Mouse (Mus musculus) left cerebral cortex, postnatal 4 days (tissue): Measurements from ENCODE around the gene Hacd2. TPM values are rescaled to one million over a fixed set of nuclear protein-coding genes. Genes with fewer than 3 reads are reported as not detected.

Experiments
- DNase-seq: peaks from one replicate; pipeline ENCODE4 v3.0.0-alpha.2; 2022
- intact Hi-C: fragments of 180-260 bp; cut with DNase I; formaldehyde crosslinking; loops from one replicate; pipeline ENCODE4 v1.15.1; 2025
- total RNA-seq, 2 experiments: library from RNA; stranded (reverse); gene quantifications; 2 replicates each; pipeline ENCODE4 v1.2.3; 2021

Gene Hacd2
- total RNA-seq, 2 experiments from 2014 or later, result 19.9 to 23.3 TPM

DNA sequence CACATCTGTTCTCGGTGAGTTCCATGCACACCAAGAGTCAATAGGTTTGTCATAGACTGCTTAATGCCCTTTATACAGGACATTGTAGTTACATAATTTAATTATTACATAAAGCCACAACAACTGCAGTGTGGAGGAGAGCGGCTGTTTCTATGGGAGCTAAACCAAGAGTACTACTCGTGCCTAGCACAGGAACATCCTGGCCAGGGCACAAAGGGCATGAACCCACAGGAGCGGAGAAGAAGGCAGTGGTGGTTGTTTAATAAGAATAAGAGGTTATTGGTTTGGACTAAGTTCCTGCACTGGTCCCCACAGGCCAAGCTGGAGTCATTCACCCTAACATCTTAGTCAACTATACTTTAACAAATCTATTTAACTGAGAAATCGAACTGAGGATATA is 16.0 kb upstream of the Hacd2 start:
- intact Hi-C loops, result no loop called here
- no peak for DNase-seq

DNA sequence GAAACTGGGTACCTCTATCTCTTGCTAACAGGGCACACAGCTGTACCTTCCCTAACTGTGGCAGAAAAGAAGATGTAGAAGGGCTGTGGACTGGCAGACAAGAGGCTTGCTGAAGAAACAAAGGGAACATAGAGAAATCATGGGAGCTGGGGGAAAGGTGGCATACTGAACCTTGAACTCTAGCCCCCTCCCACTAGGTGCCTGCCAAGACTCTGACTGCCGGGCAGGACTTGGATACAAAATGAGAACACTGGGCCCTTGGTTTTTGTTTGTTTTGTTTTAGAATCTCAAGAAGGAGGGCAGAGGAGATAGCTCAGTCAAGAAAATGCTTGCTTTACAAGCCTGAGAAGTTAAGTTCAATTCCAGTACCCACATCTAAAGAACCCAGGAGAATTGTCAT is 14.9 kb upstream of the Hacd2 start:
- no peak for DNase-seq
- intact Hi-C loops, result no loop called here

DNA sequence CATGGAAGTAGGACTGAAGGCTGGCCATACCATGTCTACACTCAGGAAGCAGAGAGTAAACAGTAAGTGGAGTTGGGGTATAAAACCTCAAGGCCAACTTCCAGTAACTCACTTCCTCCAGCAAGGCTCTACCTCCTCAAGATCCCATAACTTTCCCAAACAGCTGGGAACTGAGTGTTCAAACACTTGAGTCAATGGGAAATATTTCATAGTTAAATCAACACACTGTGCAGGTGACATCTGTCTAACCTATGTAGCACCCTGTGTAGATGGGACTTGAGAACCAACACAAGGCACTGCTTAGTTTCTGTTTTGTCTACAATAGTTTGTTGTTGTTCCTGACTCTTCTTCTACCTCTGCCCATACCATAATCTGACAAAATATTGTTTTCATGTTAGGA is 13.8 kb upstream of the Hacd2 start:
- intact Hi-C loops, result no loop called here
- no peak for DNase-seq

DNA sequence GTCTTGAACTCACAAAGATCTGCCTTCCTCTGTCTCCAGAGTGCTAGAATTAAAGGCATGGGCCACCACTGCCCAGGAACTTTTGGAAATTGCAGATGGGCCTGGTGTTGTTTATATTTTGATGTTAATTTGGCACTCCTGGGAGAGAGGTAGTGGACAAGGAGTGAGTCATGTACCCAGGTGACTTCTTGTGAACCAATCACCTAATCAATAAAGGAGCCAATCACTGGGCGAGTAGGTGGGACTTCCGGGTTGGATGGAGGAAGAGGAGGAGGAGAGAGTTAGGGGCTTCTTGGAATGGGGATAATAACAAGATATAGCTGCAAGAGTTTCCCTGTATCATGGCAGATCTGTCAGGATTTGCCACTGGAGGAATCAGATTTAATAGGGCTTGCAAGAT is 8.7 kb upstream of the Hacd2 start:
- no peak for DNase-seq
- intact Hi-C loops, result no loop called here

DNA sequence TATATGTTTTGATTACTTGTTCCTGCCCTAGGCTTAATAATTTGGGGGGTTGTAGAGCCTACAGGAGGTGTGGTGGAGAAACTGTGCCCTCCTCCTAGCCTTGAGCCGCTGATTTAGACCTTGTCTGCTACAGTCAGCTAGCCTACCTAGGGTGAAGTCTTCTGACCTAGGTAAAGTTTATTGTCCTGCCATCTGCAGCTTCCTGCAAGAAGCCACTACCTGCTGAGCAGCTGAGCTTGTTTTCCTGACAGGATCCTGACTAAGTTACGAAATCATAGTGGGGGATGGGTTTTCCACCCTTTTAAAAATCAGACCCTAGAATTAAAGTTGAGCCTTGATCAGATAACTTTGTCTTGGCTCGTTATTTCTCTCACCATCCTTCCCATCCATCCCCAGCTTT is 5.7 kb upstream of the Hacd2 start:
- no peak for DNase-seq
- intact Hi-C loops, result no loop called here

DNA sequence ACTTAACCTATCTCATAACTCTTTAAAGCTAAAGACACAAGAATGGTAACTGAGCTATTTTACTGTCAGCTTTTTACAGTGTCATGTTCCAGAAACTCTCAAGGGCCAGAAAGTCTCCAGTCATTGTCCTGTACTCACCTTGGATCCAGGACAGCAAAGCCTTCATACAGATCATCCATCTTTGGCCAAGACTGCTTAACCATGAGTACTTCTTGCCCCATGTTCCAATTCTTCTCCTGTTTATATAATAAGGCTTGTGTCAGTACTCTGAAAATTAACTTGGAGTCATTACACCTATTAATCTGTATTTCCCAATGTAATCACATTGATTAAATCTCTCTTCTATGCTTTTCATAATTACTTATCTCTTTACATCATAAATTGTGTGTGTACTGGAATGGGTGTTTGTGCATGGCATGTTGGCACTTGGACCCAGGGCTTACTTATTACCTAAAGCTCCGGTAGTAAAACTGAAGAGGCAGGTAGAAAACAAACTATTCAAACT is 3.7 kb upstream of the Hacd2 start:
- no peak for DNase-seq
- intact Hi-C loops, result no loop called here

DNA sequence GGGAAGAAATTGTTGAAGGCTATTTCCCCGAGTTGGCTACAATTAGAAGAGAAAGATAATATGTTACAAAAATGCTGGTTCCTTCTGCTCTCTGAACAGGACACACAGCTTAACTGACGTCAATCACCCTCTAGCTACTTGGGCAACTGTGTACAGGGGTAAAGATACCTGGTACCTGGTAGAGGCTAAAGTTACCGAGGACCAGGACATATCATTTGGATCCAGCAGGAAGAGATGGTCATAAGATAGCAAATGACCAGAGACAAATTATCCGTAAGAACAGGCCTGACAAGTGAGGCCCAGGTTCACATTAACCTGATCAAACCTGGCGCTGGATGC is 356 bp upstream of the Hacd2 start:
- no peak for DNase-seq
- intact Hi-C loops, result no loop called here

DNA sequence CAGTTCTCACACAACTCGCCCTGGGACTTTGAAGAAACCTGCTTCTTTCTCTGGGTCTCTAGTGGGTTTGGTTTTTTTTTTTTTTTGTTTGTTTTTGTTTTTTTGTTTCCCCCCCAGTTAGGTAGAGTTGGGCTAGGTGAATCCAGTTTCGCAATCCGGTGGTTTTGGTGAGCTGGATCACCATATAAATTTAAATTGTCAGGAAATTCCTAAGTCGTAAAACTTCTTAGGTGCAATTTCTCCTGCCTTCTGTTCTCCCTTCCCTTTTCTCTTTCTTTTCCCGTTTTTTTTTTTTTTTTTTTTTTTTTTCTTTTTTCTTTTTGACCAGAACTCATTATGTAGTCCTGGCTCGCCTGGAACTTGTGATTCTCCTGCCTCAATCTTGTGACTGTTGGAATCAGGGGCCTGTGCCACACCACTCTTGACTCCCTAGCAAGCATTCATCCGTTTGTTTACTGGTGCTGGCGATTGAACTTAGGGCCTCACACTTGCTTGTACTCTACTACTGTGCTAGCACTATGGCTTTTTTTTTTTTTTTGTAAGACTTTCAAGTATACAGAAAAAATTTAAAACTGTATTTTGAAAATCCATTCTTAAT is 1.0 kb downstream of the Hacd2 start:
- intact Hi-C loops, result no loop called here

DNA sequence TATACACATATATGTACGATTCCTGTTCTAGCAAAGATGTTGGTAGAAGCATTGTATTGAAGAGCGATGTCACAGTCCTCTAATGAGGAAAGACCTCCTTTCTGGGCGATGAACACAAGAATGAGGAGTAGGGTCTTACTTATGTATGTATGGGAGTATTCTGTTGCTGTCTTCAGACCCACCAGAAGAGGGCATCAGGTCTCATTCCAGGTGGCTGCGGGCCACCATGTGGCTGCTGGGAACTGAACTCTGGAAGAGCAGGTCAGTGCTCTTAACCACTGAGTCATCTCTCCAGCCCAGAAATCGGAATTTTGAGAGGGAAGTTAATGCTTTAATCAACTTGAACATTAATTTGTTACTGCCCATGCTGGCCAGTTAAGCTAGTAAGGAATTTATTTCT is 2.1 kb downstream of the Hacd2 start:
- intact Hi-C loops, result no loop called here
- no peak for DNase-seq

More for the DNA sequence above, 1.0 kb downstream of the Hacd2 start:
- DNase-seq, result no peak

DNA sequence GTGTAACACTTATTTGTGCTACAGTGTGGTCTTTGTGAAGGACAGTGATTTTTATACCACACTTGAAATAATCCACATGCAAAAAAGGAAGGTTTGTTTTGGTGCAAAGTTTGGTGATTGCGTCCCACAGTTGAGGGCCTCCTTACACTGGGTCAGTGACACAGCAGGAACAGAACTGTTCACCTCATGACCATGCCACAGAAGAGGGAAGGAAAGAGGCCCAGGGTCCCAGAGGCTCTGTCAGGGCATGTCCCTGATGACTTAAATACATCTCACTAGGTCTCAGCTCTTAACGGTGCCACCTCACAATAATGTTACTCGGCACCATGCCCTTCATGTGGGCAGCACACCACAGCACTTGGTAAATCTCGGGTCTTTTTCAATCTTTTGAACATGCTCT is 3.1 kb downstream of the Hacd2 start:
- intact Hi-C loops, result no loop called here
- no peak for DNase-seq

DNA sequence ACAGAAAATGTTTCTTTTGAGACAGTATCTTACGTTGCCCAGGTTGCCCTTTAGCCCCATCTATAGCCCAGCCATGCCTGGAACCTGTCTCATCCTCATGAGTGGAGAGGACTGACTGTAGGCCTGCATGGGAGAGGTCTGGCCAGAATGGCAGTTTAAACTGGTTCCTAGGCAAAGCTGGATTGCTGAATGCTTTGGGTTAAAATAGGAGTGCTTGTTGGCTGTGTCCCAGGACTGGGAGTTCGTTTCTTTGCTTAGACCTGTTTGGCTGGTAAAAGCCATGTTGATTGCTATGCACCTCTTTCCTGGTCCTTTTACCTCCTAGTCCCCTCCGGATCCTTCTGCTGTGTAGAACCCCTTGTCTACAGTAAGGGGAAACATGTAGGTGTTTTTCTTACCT is 11.0 kb downstream of the Hacd2 start:
- intact Hi-C loops, result no loop called here
- DNase-seq, result no peak

DNA sequence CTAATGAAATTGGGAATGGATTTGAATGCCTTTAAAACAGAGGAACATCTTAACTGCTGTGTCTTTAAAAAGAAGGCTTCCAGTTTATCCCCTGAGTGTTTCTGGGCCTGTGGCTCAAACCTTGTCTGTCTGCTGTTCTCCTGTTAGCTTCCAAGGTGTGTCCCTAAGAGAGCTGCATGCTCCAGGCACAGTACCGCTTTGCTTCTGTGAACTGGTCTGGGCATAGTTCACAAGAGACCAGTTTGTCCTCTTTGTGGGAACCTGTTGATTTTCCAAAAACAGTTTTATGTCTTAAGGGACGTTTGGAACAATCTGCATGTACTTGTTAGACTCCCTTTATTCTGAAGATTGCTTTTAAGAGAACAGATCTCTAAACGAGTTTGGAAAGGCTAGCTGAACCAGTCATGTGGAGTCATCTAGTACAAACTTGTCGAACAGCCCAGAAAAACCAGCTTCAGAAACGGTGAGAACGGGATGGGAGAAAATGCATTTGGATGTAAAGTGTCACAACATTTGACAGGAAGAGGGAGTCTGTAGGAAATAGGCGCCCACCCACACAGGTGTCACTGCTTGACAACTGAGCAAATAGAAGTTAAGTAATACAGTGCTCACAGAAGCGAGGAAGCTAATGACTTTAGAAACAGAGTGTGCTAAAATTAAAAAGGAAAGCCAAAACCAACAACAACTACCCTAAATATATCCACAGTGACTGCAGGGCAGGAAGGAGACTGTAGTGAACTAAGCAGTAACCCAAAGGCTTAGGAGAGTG is 11.8 kb downstream of the Hacd2 start:
- DNase-seq, result no peak
- intact Hi-C loops, result no loop called here

DNA sequence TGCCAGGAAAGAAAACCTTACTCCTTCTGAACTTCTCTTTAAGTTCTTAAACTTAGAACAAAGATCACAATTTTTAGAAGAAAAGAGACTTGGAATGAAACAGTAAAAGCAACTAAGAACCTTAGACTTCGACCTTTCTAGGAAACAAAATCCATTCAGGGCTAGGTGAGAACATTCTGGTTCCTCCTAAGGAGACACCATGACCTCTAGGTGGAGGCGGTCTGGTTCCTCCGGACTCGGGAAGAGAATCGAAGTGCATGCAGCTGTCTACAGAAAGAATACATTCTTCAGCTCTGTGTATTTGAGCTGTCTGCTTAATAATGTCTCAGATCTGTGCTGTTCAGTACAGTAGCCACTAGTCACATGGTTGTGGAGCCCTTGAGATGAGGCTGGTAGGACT is 12.7 kb downstream of the Hacd2 start:
- no peak for DNase-seq
- intact Hi-C loops, result no loop called here

DNA sequence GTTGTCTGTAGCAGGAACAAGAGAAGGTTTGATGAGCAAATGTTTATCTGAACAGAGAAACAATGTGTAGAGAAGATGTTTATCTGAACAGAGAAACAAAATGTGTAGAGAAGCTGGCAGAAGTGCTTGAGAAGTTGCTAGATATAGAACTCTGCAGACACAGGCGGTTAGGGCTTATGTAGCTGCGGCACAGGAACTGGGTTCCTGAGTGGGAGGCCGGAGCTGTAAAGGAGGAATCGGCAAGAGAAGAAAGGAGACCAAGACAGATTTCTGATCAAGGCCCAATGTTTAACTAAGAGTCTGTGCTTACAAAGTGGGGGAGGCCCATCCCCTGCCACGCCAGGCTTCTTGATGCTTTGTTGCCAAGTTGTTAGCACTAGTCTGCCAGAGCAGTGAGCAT is 14.5 kb downstream of the Hacd2 start:
- DNase-seq, result no peak
- intact Hi-C loops, result no loop called here

DNA sequence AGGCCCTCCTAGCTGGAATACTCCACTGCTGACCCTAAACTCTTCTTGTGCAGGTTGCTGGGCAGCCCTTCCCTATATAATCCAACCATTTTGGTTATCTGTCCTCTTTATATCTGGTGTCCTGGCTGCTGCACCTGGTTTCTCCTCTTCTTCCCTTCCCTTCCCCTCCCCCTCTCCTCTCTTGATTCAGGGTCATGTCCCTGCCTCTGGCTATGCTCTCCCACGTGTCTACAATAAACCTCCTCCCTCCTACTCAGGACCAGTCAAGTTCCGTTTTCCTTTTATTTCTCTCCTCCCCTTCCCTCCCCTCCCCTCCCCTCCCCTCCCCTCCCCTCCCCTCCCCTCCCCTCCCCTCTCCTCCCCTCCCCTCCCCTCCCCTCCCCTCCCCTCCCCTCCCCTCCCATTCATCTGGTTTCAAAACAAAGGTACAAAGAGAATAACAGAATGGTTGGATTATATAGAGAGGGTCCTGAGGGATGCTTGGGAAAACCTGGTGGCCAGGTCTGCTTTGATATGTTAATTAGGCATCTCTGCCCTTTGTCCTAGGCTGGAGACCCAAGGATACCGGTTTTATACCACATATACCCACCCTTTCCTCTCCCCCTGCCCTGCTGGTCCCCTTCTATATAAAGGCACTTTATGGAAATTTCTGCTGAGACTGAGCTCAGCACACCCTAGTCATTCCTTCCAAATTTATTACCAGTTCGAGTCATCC is 16.3 kb downstream of the Hacd2 start:
- intact Hi-C loops, result no loop called here
- no peak for DNase-seq

DNA sequence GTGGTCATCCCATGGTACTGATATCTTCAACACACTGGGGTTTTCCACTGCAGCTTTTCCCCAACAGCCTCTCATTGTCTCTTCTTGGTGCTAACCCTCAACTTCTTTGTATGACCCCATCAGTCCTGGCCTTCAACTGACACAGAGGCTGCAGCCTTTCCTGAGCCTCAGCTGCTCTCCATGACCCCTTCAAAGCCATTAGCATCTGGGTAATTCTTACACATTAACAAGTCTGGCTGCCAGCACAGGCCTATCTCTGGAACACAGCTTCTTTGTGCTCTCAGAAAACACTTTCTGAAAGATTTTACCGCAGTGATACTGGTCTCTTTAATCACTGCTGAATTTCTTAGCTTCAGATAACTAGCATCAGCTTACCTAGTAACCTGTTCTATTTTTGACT is 17.9 kb downstream of the Hacd2 start:
- intact Hi-C loops, result no loop called here
- DNase-seq, result no peak

DNA sequence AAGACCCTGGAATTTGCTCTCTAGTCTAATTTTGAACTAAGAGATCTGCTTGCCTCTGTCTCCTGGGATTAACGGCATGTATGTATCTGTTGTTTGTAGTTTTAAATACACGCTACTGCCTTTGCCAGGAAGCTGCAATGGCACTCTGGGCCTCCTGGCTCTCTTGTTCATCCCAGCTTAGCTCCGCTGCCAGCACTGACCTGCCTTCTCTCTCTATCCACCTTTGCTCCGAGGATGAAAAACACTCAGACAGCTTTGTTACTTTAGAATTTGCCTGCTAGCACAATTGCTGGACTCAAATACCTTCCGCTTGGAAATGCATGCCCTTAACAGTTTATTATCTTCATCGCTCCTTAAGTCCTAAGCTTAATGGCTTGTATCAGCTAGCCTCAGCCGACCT is 18.8 kb downstream of the Hacd2 start:
- DNase-seq, result no peak
- intact Hi-C loops, result no loop called here

DNA sequence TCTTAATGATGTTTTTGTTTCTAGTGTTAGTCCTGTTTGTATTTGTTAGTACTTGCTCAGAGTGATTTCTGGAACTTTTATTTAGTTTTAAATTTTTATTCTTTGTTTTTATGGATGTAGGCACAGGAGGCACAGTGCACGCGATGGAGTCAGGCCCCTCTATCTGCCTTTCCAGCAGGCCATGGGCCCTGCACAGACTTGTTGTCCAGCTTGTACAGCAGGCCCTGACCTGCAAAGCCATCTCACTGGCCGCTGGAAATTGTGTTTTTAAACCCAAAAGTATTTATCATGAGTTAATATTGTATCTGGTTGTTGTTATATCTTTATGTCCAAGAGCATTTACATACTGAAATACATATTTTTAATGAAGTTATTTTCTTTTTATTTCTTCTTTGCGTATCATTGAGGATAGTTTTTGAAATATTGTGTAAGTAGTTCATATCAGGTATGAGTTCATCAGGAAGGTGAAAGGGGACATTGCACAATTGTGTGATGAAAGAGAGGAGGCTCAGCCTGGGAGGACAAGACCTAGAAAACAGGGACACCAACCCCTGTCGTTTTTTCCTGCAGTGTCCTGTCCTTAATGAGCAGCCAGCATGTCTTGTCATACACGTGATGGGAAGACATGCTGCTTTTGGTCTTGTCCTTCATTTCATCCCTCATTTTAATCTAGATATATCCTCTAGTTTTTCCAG is 24.0 kb downstream of the Hacd2 start:
- no peak for DNase-seq
- intact Hi-C loops, result no loop called here

DNA sequence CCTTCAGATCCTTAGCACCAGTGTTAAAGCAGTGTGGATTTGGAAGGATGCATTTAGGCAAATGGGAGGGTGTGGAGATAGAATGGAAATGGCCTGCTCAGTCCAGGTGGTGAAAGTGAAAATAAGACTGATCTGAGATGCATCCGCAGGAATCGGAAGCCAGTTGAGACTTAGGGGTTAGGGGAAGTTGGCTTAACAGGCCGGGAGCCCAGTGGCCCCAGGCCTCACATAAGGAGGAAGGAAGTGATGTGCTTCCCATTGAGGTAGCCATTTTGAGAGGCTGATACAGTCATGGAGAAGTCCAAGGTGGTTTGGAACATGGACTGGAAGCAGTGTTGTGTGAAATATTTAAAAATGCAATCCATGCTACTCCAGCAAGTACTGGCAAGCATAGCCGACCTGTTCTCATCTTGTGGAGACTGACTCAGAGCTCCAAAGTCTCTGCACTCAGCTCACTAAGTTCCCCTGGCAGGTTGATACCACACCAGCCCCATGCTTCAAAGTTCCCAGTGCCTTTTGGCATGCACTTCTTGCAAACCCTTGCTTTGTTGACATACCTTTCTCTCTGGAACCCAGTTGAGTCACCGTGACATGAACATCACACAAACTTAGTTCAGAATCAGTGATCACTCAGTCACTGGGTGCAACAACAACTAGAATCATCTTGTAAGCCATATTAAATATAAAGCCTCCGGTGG is 25.2 kb downstream of the Hacd2 start:
- intact Hi-C loops, result no loop called here
- DNase-seq, result no peak

DNA sequence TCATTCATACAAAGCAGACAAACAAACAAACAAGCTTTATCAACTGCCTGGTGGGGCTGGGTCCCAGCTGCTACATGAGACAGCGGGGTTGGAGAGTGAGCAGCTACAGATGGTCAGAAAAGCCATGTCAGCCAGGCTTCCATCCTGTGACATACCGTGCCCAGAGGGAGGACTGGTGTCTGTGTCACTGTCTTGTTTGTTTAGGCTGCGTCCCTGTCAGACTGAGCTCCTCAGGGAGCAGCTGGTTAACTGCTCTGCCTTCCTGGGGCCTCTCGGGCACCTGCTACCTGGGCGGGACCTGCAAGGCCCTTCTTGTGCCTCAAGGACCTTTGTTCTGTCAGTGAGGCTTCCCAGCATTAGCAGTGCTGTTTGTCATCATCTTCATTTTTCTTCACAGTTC is 28.8 kb downstream of the Hacd2 start:
- DNase-seq, result peak; percentile 52
- intact Hi-C loops, result no loop called here

DNA sequence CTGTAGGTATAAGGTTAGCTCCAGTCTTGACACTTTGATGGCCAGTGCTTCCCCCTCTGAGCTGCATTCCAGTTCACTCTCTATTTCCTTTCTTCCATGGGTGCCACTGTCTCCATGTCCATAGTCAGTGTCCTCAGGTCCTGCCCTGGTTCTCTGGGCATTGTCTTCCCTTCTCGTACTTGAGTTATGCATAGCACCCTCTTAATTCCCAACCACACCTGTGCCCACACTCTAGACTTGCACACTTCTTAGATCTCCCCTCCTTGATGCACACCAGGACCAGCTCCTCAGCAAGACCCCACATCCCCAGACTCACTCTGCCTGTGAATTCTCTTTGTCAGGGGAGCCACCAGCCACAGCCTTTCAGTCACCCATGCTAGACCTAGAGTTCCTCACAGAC is 30.0 kb downstream of the Hacd2 start:
- DNase-seq, result no peak
- intact Hi-C loops, result no loop called here
